Mouse (Mus musculus) liver, embryonic 12.5 days (tissue): ENCODE results near the gene Aasdh. TPM values are rescaled to one million over a fixed set of nuclear protein-coding genes. Genes with fewer than 3 reads are reported as not detected.

Source experiments
- ATAC-seq: fragments of 200-750 bp; cut with Nextera tagmentation; 2 replicates; pipeline ENCODE4 v1.8.0; 2017; ENCODE audit warnings: moderate number of reproducible peaks, mild to moderate bottlenecking, moderate library complexity
- H3K27ac ChIP-seq: fragments of 300-500 bp; sonication (generic); 2 replicates; pipeline ENCODE4 v1.5.1; 2016; ENCODE audit warnings: mild to moderate bottlenecking
- H3K27me3 ChIP-seq: fragments of 300-500 bp; sonication (generic); replicated peaks from 2 replicates; pipeline ENCODE4 v1.6.1; 2016; ENCODE audit warnings: mild to moderate bottlenecking, moderate library complexity
- H3K36me3 ChIP-seq: fragments of 300-500 bp; sonication (generic); 2 replicates; pipeline ENCODE4 v1.6.1; 2016; ENCODE audit warnings: mild to moderate bottlenecking, moderate library complexity
- H3K4me1 ChIP-seq: fragments of 300-500 bp; sonication (generic); 2 replicates; pipeline ENCODE4 v1.6.1; 2016
- H3K4me2 ChIP-seq: fragments of 300-500 bp; sonication (generic); 2 replicates; pipeline ENCODE4 v1.6.1; 2016; ENCODE audit warnings: mild to moderate bottlenecking, moderate library complexity
- H3K4me3 ChIP-seq: fragments of 300-500 bp; sonication (generic); 2 replicates; pipeline ENCODE4 v1.5.1; 2016; ENCODE audit warnings: mild to moderate bottlenecking, moderate library complexity
- H3K9ac ChIP-seq: fragments of 300-500 bp; sonication (generic); 2 replicates; pipeline ENCODE4 v1.6.1; 2016; ENCODE audit warnings: mild to moderate bottlenecking, moderate library complexity
- H3K9me3 ChIP-seq: fragments of 300-500 bp; sonication (generic); replicated peaks from 2 replicates; pipeline ENCODE4 v1.6.1; 2016; ENCODE audit warnings: mild to moderate bottlenecking, moderate library complexity
- WGBS: fragments of 180-500 bp; shearing (Covaris S2); methylation state at CpG from one replicate; pipeline ENCODE4 v1.1.7; 2016; ENCODE audit not compliant: insufficient replicate concordance; 5-methylcytosine and 5-hydroxymethylcytosine counted together
- polyA plus RNA-seq: library from polyadenylated mRNA; unstranded; fragments of >200 nt; fragmentation: Nextera tagmentation; extraction: Ambion mirVana; gene quantifications from 2 replicates; pipeline ENCODE4 v1.2.1, GENCODE M21; 2016

Gene Aasdh
- polyA plus RNA-seq, 1 experiment from 2014 or later = 12.5 TPM

DNA sequence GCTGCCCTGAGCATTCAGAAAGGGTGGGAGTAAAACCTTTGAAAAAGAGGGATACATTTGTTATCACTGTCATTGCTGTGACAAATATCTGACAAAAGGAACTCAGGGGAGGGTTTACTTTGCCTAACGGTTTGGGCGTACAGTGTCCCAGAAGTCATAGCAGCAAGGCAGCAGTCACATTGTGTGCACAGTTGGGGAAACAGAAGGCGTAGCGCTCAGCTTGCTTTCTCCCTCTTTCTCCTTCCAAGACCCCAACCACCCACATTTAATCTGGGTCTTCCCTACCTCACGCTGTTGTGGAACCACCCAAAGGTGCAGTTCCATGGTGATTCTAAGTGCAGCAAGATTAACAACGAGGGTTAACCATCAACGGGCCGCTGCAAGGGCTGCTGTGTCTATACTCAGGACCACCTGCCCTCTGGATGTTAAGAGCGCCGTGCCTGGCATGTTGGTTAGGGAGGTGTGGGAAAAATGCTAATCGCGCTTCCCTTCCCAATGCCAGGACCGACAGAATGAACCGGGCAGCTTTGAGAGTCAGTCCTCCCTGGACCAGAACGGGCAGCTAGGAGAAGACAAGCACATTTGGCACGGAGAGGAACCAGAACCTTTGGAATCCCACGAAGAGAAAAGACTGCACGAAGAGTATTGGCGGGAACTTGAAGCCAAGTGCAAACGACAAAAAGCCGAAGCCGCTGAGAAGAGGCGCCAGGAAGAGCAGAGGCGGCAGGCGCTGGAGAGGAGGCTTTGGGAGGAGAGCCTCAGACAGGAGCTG, 49.3 kb downstream of the Aasdh start:
- no peak overlapping the region for H3K27ac ChIP-seq
- peaks cover 20% of the 10 kb centered on the region for H3K4me1 ChIP-seq
- H3K4me2 ChIP-seq = peak overlapping the region; percentile 62
- no peaks in the 10 kb centered on the region for H3K9me3 ChIP-seq
- peaks cover 10% of the 10 kb centered on the region; the same call in 1 of the 2 replicates for H3K36me3 ChIP-seq
- WGBS = 24% methylated on average over 25 of the region's 25 CpGs
- H3K4me3 ChIP-seq = peak overlapping the region; percentile 37
- no peak overlapping the region for H3K9ac ChIP-seq
- no peak for ATAC-seq
- peaks cover 59% of the 10 kb centered on the region for H3K27me3 ChIP-seq

DNA sequence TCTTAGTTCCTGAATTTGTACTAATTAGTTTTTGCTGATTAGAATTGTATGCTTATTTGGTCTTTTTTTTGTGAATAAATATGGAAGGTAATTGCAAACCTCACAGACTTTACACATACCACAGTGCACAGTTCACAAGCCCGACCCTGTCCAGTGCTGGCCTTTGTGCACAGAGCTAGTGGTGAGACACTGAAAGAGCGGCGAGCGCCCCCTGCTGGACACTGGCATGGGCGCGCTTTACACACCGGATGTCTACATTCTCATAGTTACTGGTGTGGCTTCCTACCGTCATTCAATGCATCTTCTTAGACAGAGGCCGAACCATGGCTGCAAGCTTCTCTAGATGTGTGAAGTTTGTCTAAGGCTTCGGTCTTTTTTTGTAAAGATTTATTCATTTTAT, 51.8 kb downstream of the Aasdh start:
- peak; percentile 69 for ATAC-seq
- Histone ChIP-seq H3K9me3 (no peaks in the 10 kb centered on the region), H3K9ac (no peak overlapping the region), H3K36me3 (0 out of 2 replicates have a peak, but pooled peaks cover 4% of the 10 kb centered on the region), H3K4me2 (no peak overlapping the region), H3K4me1 (peaks cover 20% of the 10 kb centered on the region), H3K4me3 (no peak overlapping the region), H3K27ac (no peak overlapping the region), H3K27me3 (peaks cover 45% of the 10 kb centered on the region)
- WGBS = 6% methylated on average over 10 of the region's 10 CpGs

DNA sequence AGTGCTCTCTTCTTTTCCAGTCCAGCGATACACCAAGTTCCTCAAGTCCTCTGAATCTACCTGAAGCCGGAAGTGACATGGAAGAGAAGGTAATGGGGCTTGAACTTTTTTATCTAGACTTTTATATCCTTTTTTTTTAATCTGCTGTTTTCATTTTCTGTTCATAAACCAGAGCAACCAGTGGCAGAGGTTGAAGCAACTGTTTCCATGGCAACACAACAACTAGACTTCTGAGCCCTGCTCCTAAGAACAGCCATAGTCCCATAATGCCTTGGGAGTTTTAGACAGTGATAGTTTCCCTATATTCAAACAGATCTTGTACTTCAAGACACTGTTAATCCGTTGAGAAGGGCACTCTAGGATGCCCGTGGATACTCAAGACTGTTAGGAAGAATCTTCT, 54.0 kb downstream of the Aasdh start:
- Histone ChIP-seq H3K27ac (no peak overlapping the region), H3K4me1 (peaks cover 6% of the 10 kb centered on the region; the same call in 1 of the 2 replicates), H3K9me3 (no peaks in the 10 kb centered on the region), H3K36me3 (0 out of 2 replicates have a peak, but pooled peaks cover 4% of the 10 kb centered on the region), H3K4me3 (no peak overlapping the region), H3K4me2 (no peak overlapping the region), H3K27me3 (peaks cover 23% of the 10 kb centered on the region), H3K9ac (no peak overlapping the region)
- 61% methylated on average over 4 of the region's 4 CpGs for WGBS
- ATAC-seq = no peak

DNA sequence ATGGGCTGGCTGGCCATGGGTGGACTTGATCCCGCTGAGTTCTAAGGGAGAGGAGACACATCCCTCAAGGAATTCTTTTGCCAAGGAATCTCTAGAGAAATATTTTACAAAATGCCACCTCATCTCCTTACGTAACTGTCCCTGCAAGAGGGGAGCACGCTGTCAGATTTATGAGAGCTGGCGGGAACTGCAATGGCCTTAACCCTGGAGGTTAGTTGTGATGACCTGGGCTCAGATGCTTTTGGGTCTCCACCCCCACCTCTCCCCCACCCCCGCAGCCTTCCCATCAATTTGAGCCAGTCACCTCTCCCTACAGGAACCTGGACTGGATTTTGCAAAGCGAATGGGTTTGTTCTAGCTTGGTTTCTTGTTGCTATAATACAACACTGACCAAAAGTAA, 58.2 kb downstream of the Aasdh start:
- 79% methylated on average over 6 of the region's 6 CpGs for WGBS
- no peaks in the 10 kb centered on the region for H3K9me3 ChIP-seq
- H3K27me3 ChIP-seq = no peaks in the 10 kb centered on the region
- no peak overlapping the region for H3K4me3 ChIP-seq
- no peak overlapping the region for H3K9ac ChIP-seq
- H3K4me1 ChIP-seq = no peaks in the 10 kb centered on the region
- no peak overlapping the region for H3K27ac ChIP-seq
- H3K4me2 ChIP-seq = no peak overlapping the region
- no peak for ATAC-seq
- no peaks in the 10 kb centered on the region for H3K36me3 ChIP-seq

DNA sequence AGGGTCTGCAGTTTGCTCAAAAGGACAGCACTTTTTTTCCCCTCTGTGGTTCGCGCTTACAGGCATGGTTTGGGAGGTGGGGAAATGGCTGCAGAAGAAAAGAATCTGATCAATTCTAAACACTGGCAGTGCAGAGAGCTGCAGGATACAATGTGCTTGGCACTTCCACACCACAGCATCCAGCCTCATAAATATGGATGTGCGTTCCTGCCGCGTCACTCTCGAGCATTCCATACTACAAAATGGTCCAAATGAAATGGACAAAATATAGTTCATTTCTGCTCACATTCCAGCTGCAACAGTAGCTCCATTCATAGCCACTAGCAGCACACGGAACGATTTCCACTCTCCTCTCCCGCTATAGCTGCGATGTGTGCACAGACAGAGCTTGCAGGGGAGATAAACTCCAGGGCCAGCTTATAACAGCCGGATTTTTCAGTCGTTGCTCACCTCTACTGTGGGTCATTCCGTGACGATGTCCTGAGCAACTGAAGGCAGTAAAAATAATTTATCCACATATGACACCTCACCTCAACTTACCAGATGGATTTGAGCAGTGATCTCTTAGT, 60.6 kb downstream of the Aasdh start:
- no peak overlapping the region for H3K4me2 ChIP-seq
- H3K9me3 ChIP-seq = no peaks in the 10 kb centered on the region
- no peak overlapping the region for H3K4me3 ChIP-seq
- no peaks in the 10 kb centered on the region for H3K27me3 ChIP-seq
- no peak overlapping the region for H3K27ac ChIP-seq
- no peak overlapping the region for H3K9ac ChIP-seq
- no peaks in the 10 kb centered on the region for H3K36me3 ChIP-seq
- 84% methylated on average over 14 of the region's 14 CpGs for WGBS
- ATAC-seq = no peak
- no peaks in the 10 kb centered on the region for H3K4me1 ChIP-seq

DNA sequence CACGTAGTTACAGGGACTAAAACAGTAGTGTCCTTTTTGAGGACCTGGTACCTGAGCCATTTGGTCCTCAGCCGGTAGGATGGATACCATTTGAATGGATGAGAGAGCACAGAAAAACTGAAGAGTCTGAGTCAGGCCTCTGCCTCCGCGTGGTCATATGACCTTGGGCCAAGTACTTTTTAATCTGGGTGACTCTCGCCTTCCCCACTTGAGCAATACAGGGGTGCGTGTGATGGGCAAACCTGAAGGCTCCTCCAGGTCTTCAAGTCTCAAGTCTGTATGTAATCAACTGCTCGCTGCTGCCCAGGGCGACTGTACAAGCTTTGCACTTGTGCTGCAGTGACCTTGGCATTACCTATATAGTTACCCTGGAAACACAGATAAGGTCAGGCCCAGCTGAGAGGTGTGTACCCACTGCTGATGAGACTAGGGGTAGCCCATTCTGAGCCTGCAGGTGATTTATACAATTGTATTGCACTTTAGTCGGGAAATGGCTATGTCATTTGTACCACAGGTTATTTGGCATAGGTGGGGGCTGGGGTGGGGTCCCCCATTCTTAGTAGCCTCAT, 61.4 kb downstream of the Aasdh start:
- H3K4me3 ChIP-seq = no peak overlapping the region
- H3K9ac ChIP-seq = no peak overlapping the region
- H3K9me3 ChIP-seq = no peaks in the 10 kb centered on the region
- H3K36me3 ChIP-seq = no peaks in the 10 kb centered on the region
- no peak for ATAC-seq
- H3K27ac ChIP-seq = no peak overlapping the region
- H3K4me1 ChIP-seq = no peaks in the 10 kb centered on the region
- H3K4me2 ChIP-seq = no peak overlapping the region
- no peaks in the 10 kb centered on the region for H3K27me3 ChIP-seq
- WGBS = 75% methylated on average over 9 of the region's 9 CpGs

DNA sequence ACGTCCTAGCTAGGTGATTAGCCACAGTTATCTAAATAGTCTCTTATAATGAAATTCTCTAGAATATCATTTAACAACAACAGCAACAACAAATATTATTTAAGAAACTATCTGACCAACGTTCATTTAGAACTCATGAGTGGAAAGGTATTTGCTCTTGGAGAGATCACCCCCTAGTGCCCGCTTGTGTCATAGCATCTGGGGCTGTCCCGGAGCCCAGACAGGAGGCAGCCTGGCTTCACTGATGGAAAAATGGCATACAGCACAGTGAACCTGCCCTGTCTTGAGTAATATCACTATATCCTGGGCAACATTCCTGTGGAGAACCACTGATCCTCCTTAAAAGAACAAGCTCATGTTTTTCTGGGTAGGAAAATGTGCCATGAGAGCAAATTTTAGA, 61.9 kb downstream of the Aasdh start:
- H3K4me2 ChIP-seq = no peak overlapping the region
- ATAC-seq = no peak
- 13% methylated on average over 4 of the region's 4 CpGs for WGBS
- H3K4me3 ChIP-seq = no peak overlapping the region
- no peak overlapping the region for H3K9ac ChIP-seq
- H3K36me3 ChIP-seq = no peaks in the 10 kb centered on the region
- no peaks in the 10 kb centered on the region for H3K4me1 ChIP-seq
- H3K27ac ChIP-seq = no peak overlapping the region
- no peaks in the 10 kb centered on the region for H3K27me3 ChIP-seq
- H3K9me3 ChIP-seq = no peaks in the 10 kb centered on the region

DNA sequence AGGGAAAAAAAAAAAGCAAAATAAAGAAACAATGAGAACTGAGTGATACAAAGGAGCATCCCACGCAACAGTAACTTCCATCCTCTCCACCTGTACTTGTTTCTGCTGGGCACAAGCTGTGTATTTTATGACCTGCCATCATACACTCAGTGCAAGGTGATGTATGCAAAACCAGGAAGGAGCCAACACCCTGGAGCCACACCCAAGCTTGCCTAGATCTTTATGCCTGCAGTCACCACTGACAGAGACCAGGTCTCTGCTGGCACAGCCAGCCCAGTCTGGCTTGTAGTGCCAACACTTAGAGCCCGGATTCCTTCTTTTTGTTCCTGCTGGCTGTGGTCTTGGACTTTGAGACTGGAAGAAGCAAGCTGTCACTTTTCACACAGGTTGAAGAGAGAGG, 63.5 kb downstream of the Aasdh start:
- 82% methylated on average over 2 of the region's 2 CpGs for WGBS
- H3K9ac ChIP-seq = no peak overlapping the region
- no peak overlapping the region for H3K4me3 ChIP-seq
- H3K9me3 ChIP-seq = no peaks in the 10 kb centered on the region
- H3K36me3 ChIP-seq = no peaks in the 10 kb centered on the region
- ATAC-seq = no peak
- H3K27ac ChIP-seq = no peak overlapping the region
- no peaks in the 10 kb centered on the region for H3K4me1 ChIP-seq
- H3K4me2 ChIP-seq = no peak overlapping the region
- no peaks in the 10 kb centered on the region for H3K27me3 ChIP-seq

DNA sequence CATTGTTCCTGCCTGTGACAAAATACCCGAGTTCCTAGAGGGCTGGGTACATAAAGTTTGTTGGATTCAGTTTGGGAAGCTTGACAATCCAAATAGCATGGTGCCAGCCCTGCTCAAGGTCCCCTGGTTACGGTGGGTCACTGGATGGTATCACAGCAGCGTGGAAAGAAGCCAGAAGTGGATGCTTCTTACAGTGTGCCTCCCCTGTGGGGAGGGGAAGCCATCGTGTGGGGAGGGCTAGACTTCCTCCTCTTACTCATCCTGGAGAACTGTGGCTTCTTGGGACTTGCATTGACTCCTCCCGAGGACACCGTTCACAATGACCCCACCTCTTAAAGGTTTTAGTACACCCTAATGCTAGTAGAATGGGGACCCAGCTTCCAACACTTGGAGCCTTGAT, 65.5 kb downstream of the Aasdh start:
- no peaks in the 10 kb centered on the region for H3K4me1 ChIP-seq
- H3K4me2 ChIP-seq = no peak overlapping the region
- H3K27me3 ChIP-seq = no peaks in the 10 kb centered on the region
- H3K4me3 ChIP-seq = no peak overlapping the region
- no peak for ATAC-seq
- H3K9me3 ChIP-seq = no peaks in the 10 kb centered on the region
- WGBS = 62% methylated on average over 6 of the region's 6 CpGs
- no peak overlapping the region for H3K27ac ChIP-seq
- H3K9ac ChIP-seq = no peak overlapping the region
- no peaks in the 10 kb centered on the region for H3K36me3 ChIP-seq

DNA sequence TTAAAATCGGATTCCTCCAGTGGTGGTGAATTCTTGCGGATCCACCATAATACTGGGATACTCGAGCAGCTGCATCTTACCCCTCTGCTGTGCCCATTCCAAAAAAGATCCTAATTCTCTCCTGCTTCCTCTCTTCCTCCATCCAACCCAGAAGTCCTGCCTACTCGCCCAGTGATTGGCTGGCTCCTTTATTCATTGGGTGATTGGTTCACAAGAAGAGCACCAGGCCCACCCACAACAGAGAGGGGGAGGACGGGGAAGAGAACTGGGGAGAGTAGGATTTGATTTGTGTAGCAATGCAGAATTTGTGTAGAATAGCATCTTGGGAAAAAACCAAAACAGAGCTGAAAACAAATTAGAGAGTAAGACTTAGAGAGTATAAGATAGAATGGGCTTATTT, 68.3 kb downstream of the Aasdh start:
- Histone ChIP-seq H3K4me1 (no peaks in the 10 kb centered on the region), H3K27ac (no peak overlapping the region), H3K9ac (no peak overlapping the region), H3K4me2 (no peak overlapping the region), H3K27me3 (no peaks in the 10 kb centered on the region), H3K9me3 (no peaks in the 10 kb centered on the region), H3K36me3 (no peaks in the 10 kb centered on the region), H3K4me3 (no peak overlapping the region)
- WGBS = 47% methylated on average over 5 of the region's 5 CpGs
- no peak for ATAC-seq

DNA sequence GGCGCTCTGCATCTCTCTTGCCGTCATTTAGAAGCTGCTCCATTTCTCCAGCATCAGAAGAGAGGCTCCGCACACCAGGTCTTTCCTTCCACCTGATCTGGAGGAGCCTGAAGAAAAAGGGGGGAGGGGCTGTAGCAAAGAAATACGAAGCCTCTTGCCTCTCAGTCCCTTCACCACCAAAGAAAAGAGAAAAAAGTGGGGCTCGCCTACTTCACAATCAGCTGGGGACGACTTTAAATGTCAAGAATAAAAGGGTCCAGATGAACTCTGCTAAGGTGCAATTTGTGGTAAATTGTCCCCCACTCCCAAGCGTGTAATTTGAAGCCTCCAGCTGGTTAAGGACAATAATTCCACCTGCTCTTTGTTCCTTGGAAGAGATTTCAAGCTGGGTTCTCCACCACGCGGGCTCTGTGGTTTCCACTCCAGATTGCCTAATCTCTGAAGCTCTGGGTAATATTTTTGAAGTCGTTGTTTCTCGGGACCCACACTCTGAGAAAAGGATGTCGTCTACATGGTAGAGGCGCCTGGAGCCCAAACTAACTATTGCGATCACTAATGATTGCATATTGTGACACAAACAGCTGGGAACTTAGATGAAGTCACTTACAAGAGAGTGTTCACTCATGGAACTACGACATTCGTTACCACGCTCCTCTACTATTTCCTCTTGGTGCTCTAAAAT, 72.6 kb downstream of the Aasdh start:
- Histone ChIP-seq H3K27ac (no peak overlapping the region), H3K4me3 (no peak overlapping the region), H3K4me2 (no peak overlapping the region), H3K9ac (no peak overlapping the region), H3K4me1 (no peaks in the 10 kb centered on the region), H3K36me3 (no peaks in the 10 kb centered on the region), H3K9me3 (no peaks in the 10 kb centered on the region), H3K27me3 (no peaks in the 10 kb centered on the region)
- 75% methylated on average over 17 of the region's 17 CpGs for WGBS
- no peak for ATAC-seq
